Mouse (Mus musculus) CD4-positive helper T cell, adult 2 months (primary cell): ENCODE data around the gene Cd47.
"Not testable (repeated sequence)": the region's sequence is repeated elsewhere in the genome, so short reads cannot be mapped to it uniquely, and the experiment has no call there.

Experiments
- DNase-seq: peaks from one replicate; pipeline ENCODE4 v3.0.0-alpha.2; 2012; ENCODE audit warnings: low read depth, missing footprints, low spot score

Gene Cd47

DNA sequence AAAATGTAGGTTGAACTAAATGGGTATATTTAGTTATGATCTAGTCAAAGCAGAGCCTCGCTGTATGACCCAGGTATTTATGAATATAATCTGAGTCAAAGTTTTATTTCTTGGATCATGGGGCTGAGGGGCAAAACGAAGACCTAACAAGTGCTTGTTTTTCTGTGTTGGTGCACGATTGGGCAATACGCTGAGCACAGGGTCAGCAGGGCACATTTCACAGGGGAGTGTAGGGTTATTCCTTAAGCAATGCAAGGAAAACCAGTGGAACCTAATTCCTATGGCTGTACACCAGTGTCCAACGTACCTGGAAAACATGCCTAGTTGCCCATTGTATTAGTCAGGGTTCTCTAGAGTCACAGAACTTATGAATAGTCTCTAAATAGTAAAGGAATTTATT is 12.6 kb upstream of the Cd47 start:
- no peak for DNase-seq

DNA sequence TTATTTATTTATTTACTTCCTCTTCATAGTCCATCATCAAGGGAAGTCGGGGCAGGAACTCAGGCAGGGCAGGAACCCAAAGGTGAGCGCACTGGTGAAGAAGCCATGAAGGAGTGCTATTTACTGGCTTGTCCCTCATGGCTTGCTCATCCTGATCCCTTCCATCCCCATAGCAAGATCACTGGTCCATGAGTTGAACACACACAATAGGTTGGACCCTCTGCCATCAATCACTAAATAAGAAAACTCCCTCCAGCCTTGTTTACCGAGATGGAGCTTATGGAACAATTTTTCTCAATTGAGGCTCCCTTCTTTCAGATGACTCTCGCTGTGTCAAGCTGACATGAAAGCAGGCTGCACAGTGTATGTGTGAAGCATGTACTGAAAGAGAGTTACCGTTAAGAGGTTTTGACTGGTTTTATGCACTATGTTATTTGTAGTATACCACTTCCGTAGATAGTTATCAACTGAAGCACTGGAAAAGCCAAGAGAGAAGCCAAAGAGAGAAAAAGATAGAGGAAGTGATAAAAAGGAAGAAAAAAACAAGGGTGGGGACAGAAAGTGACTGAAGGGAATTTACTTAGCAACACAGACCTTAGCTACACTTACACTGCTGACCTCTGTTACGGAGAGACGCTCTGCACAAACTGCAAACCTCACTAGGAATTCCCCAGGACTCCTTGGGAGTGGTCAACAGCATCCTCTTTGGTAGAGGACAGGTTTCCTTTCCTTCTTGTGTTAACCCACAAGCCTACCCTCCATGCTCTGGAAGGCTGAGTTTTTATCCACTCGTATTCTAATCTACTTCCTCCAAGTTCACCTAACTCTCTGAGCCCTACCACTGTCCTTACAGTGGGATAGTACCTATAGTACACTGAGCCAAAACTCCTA is 9.5 kb upstream of the Cd47 start:
- DNase-seq, result peak; percentile 83

DNA sequence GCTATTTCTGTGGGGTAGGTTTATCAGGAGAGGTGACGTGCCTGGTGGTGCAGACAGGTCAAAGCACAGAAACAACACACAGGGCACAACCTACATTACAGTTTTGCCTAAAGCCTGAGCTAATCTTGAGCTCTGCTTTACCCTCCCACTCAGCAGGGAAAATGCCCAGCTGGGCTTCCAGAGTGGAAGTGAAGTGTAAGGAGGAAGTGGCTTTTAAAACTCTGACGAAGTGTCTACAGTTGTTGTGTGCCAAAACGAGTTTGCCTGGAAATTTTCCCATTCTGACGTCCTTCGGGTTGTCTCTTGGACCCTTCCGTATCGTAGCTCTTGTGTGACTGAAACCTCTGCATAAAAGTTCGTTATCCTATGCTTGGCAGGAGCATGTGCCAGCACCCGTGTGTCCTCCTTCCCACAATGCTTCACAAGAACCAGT is 7.9 kb upstream of the Cd47 start:
- peak; percentile 76 for DNase-seq

DNA sequence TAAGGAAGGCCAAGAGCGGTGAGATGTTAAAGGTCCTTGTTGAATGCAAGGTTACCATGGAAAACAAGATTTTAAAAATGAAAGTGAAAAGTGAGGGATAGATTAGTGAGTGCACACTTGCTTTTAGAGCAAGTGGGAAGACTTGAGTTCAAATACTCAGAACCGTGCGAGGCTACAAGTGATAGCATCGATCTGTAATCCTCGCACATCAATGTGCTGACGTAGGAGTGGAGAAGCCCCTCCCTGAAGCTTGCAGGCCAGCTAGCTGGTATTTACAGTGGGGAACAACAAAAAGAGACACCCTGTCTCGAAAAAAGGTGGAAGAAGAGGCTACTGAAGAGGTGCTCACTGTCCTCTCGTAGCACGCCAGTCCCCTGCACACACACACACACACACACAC is 6.7 kb upstream of the Cd47 start:
- DNase-seq, result peak; percentile 81

DNA sequence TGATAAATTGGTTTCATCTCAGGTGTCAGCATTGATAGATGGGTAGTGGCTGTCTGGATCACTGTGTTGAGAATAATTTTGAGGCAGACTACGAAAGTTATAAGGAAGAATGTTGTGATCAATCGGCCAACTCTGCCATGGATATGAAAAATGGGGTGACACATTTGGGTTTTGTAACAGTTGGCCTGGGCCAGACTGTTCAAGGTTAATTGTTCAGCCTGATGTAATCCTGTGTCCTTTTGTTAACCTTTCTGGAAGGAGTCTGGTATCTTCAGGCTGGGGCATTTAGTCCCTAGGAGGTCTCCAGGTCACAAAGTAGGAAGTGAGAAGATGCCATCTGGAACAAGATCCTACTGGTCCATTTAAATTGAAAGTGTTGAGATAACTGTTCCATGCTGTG is 4.1 kb upstream of the Cd47 start:
- DNase-seq, result no peak

DNA sequence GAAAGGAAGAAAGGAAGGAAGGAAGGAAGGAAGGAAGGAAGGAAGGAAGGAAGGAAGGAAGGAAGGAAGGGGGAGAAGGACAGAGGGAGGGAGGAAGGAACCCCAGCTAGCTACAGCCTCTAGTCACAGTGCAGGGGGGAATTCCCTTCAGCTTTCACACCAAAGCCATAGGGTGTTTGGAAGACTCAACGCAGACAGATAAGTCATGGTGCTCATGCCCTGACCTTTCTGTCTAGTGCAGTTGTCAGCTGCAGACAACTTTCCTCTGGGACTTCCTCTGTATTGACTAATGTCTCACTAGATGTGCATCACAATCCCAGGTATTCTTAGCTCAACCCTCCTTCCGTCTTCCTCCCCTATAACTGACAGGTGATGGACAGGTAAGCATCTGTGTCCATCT is 3.4 kb upstream of the Cd47 start:
- DNase-seq, result peak; percentile 79

DNA sequence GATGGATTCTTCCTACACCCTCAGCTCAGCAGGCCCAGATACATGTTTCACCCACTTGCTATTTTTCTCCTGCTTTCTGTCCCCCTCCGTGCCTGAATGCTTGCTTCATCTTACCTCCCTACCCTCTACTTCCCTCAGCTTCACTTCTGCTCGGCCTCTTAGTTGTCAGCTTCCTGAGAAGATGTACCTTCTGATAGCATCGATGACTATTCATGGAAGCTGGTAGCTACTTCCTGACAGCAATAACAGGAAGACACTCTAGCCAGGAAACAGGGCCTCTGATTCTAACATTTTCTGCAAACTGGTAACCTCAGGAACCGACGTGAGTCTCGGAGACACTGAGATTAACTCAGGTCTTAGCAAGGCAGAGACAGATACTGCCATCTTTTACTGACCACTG is 1.5 kb upstream of the Cd47 start:
- DNase-seq, result peak; percentile 78

DNA sequence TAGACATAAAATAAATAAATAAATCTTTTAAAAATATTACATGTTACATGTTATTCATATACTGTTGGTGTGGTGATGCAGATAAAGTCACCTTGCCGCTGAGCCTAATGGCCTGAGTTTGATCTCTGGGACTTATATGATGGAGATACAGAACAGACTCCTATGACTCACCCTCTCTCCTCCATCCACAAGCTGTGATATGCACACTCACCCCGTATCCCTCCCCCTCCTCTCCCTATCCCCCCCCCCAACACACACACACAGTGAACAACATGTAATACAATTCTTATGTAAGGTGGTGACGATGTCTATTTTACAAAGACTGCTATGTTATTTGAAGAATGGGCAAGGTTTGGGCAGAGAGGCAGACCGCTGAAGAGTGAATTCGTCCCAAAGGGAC is 663 bp downstream of the Cd47 start:
- no peak for DNase-seq

DNA sequence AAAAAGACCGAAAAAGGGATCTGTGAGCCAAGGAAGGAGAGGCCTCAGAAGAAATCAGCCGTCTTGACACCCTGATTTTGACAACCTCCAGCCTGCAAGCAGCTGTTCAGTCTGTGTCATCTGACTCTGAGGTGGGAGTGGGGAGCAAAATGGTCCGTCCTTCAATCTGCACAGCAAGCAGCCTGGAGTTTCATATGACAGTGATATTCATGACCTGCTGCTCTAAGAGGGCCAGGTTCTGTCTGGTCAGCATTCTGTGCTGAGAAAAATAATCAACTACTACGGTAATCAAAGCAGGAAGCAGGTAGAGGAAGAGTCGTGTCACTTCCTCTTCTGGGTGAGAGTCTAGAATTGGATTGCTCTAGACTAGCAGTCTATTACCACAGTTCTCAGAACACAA is 1.1 kb downstream of the Cd47 start:
- DNase-seq, result peak; percentile 63

DNA sequence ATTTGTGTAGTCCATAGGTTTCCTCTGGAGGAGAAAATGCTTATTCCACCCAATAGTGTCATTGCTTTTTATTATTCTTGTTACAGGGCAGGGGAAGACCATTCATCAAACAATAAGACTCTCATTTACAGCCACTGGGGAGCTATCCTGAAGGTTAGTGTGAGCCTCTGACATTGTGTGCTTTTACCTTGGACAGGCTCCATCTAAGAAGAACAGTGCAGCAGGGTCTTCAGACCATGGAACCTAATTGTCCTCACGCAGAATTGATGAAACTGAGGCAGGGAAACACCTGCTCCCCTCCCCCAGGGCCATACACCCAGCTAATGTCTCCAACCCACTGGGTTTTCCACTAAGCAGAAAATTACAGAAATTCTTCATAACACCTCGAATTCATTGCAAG is 2.7 kb downstream of the Cd47 start:
- DNase-seq, result no peak

DNA sequence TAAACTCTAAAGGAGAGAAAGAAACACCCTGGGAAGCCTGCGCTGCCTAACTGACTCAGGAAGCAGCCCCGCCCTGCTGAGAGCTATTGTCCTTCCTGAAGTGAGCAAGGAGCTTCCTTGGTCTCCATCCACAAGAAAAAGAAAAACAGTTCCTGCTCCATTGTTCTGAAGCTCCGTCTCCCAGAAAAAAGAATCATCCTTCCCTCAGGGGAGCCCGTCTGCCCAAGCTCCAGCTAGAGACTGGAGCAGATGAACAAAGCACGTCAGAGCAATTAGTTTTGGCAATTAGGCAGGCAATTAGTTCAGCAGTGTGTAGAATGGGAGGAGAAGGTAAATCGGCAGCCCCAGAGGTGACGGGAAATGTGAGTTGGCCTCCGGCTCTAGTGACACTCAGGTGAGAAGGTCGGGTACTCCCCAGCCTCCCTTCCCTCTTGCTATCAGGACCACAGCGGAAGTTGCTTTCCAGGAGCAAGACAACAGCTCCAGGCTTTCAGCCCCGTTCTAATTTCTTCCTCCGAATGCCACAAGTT is 3.7 kb downstream of the Cd47 start:
- peak; percentile 32 for DNase-seq

DNA sequence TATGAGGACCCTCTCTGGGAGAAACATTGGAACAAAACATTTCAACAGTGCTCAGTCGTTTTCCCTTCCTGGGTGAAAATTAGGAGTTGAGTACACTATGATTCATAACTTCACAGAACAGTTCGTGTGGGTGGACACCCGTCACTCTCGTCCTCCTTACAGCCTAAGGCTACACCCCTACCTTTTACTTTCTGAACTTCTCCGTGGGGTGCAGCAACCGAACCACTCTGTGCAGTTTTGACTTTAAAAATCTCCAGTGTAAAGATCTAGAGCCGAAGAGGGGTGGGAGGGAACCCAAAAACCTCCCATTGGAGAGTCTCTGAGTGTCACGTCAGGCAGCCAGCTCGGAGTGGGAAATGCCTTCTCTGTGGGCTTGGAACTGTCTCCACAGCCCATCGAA is 6.6 kb downstream of the Cd47 start:
- DNase-seq, result peak; percentile 60

DNA sequence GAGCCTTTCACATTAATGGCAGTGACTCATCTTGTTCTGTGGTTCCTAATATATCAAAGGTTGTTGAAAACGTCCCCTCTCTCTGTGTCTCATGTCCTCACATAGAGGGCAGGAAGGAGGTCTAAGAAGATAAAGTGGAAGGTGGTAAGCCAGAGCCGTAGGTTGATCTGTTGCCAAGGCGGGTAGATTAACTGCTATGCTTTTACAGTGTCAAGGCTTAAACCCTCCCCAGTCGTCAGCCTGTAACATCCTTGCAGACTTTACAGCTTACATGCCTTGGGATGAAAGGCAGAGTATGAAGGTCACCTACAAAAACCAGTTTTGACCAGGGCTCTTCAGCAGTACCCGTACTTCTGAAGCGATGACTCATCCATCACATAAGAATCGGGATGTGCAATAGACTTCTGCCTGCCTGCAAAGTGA is 7.1 kb downstream of the Cd47 start:
- DNase-seq, result peak; percentile 69

DNA sequence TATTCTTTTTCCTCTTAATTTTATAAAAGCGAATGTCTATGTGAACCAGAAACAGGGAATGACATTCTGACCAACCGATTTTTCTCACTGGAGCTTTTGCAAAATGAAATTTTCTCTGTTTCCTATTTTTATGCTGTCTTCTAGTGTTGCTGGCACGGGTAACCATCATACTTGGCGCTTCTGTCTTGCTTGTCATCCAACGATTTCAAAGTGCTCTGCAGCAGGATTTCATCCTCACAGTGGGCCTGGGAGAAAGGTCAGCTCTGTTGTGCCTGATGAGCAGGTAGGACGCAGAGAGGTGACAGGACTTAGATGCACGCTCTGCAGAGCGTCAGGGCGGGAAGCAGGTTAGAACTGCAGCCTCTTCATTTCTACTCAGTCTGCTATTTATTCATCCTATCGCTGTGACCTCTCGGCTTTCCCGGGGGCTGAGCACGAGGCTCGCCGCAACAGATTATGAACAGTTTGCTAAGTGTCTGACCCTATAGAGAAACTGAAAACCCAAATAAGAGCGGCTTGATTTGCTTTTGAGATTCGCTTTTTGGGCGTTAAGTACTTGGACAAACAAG is 7.6 kb downstream of the Cd47 start:
- DNase-seq, result no peak

DNA sequence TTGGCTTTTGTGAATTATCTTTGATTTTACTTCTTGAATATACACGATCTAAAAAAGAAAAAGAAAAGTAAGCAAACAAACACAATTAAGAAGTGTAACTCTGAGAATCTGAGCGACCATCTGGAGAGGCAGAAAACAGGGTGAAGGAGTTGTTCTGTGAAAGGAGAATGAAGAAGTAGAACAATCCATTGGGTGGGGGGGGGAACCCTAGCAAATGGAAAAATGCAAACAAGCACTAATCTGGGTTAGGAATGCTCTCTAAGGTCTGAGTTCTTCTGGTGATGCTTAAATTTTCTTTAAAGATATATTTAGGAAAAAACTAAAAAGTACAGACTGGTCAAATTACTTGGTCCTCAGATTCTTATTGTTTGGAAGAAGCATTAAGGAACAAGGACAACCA is 11.6 kb downstream of the Cd47 start:
- no peak for DNase-seq

DNA sequence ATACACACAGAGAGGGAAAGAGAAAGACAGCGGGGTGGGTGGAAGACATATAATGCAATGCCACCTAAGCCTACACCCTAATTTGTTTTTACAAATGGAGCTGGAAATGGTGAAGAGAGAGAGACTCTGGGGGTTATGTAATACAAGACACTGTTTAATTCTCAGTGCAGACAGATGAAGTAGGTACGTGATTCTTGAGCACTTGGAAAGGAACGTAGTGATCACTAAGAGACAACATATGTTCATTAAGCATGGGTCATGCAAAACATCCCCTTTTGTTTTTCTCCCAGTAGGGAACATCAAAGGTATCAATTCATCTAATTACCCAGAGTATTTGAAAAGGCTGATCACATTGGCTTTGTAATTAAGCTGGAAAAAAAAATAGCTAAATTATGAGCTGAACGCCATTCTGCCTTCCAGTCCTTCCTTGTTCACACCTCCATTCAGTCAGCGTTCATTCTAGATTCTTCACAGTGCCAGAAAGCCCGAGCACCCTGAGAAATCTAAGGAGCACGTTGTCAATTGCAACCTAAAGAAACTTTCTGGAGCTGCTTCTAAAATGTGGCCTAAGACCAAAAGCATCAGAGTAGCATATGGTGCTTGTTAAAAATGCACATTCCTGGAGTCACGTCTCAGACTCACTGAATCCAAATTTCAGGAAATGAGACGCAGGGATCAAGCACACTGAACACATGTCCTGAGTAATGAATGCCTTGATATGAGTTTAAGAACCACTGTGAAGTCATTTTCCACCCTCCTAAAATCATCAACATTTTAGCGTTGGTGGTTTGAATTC is 12.7 kb downstream of the Cd47 start:
- no peak for DNase-seq

DNA sequence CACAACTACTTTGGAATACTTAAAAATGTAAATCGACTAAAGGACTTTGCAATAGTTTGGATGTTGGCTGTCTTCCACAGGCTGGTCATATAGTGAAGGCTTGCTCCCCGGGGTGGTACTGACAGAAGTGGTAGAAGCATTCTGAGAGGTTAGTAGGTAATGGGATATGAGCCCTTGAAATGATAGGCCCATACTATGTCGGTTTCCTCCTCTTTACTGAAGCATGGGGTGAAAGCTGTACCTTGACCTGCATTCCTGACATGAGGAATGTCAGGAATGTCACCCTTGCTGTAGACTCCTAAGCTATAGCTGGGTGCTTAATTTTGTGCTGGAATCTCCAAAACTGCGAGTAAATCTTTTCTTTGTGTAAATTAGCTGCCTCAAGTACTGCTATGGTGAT is 14.1 kb downstream of the Cd47 start:
- DNase-seq, result no peak

DNA sequence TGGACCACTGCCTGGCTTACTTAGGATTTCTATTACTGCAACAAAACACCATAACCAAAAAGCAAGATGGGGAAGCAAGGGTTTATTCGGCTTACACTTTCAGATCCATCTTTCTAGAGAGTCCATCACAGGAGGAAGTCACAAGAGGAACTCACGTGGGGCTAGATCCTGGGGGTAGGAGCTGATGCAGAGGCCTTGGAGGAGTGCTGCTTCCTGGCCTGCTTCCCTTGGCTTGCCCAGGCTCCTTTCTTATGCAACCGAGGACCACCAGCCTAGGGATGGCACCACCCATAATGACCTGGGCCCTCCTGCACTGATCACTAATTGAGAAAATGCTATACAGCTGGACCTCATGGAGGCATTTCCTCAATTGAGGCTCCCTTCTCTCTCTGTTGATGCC is 16.6 kb downstream of the Cd47 start:
- no peak for DNase-seq

DNA sequence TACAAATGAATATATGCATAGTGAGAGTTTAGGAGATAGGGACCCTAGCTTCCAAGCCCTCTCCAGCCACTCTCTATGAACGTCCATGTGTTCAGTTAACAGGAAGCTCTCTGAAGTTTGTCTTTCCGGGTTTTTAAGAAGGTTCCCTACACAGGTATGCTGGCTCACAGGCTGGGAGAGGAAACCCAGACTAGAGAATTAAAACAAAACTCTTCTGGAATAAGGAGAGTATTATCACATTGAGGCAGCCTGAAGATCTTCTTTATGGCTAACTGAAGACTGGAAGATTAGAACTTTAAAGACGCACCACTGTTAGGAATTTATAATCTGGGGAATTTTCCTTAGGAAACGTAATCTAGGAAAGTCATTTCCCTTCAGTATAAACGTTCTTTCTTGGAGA is 17.8 kb downstream of the Cd47 start:
- DNase-seq, result no peak

DNA sequence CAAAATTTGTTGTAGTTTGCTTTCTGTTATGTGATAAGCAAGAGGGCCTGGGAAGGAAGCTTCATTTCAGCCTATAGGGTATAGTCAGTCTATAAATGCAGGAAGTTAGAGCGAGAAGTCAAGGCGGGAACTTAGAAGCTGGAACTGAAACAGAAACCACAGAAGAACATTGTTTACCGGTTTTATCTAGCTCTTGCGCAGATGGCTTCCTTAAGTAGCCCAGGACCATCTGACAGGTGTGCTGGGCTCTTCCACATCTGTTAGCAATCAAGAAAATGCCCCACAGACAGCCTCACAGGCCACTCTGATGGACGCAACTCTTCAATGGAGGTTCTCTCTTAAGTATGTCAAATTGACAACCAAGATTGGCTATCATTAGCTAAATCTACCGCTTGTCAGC is 18.3 kb downstream of the Cd47 start:
- peak; percentile 89 for DNase-seq

DNA sequence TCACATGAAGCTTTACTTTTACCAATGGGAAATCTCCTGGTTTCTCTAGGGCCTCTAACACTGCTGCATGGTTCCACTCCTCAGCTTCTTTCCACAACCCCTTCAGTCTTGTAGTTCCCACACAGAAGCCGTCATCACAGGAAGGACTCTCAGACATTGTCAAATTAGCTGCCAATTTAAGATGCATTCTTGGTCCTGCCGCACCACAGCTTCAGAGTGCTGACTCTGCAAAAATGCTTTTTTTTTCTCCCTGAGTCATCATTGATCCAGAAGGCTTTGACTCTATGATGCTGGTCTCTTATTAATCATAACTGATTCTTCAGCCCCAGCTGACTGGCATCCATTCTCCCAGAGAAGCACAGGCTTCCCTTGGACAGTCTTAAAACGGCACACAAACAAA is 19.2 kb downstream of the Cd47 start:
- DNase-seq, result peak; percentile 42

DNA sequence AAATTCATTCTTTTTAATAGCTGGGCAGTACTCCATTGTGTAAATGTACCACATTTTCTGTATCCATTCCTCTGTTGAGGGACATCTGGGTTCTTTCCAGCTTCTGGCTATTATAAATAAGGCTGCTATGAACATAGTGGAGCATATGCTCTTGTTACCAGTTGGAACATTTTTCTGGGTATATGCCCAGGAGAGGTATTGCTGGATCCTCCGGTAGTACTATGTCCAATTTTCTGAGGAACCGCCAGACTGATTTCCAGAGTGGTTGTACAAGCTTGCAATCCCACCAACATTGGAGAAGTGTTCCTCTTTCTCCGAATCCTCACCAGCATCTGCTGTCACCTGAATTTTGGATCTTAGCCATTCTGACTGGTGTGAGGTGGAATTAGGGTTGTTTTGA is 30.6 kb downstream of the Cd47 start:
- not testable (repeated sequence) for DNase-seq
